Mouse (Mus musculus) lung, adult 2 months (tissue): ENCODE measurements around the gene Lrp1.

Source experiments
- CTCF ChIP-seq: fragments of 200-500 bp; IDR thresholded peaks from 2 replicates; pipeline ENCODE4 v1.5.1; 2011; ENCODE audit warnings: mild to moderate bottlenecking, low read length, control low read depth; ENCODE audit not compliant: insufficient read depth
- POLR2A ChIP-seq: fragments of 200-500 bp; IDR thresholded peaks from 2 replicates; pipeline ENCODE4 v1.6.1; 2011; ENCODE audit warnings: low read depth, mild to moderate bottlenecking, control low read depth, low read length, borderline replicate concordance; ENCODE audit errors: extremely low read depth

- TF ChIP-seq CTCF (no peak), POLR2A (no peak)
Measured at GRCm38 (mm10) chr10:127590831-127591451, 30.0 kb downstream of the Lrp1 start.
